12 mouse cellular contexts compared by ENCODE assay signal in genomic region chr9:47674766-47675713, GRCm38 (mm10).
DNase-seq lines count a peak whose midpoint lies in the region; ATAC-seq and TF ChIP-seq lines count a peak whose summit lies in the region.
"Had no signal": no experiment of that assay in that cellular context is flagged by ENCODE, and none has a peak within 500 bp of the region (broad histone marks: within the 10 kb centered on the region; RNA-seq: fewer than 3 reads in every experiment).

No protein-coding gene starts in this region.

- no peak for TF ChIP-seq POLR2A in liver, adult 2 months (IDR thresholded peaks at IDR 0.05; ENCODE audit: extremely low read depth, insufficient read depth, low read length)

- ATAC-seq in liver, embryonic 12.5 days = no peak
- ATAC-seq in intestine, embryonic 15.5 days = peak; percentile 90
- ATAC-seq: inflammation-experienced regulatory T-cells, adult 6 months had no signal

- no peaks in the 10 kb centered on the region for H3K9me3 ChIP-seq in liver, embryonic 12.5 days (replicated peaks)
- no peaks in the 10 kb centered on the region for H3K9me3 ChIP-seq in intestine, embryonic 15.5 days
- H3K9me3 ChIP-seq: heart, embryonic 13.5 days had no signal

- no peak overlapping the region for H3K4me3 ChIP-seq in liver, adult 2 months (ENCODE audit: insufficient read depth, low read depth, low read length)
- no peak overlapping the region for H3K4me3 ChIP-seq in liver, embryonic 12.5 days
- H3K4me3 ChIP-seq in intestine, embryonic 15.5 days (replicated peaks) = no peak overlapping the region
- H3K4me3 ChIP-seq: heart, embryonic 13.5 days had no signal

- no peaks in the 10 kb centered on the region for H3K27me3 ChIP-seq in liver, adult 2 months (ENCODE audit: control insufficient read depth, insufficient read depth, low read length)
- H3K27me3 ChIP-seq in liver, embryonic 12.5 days (replicated peaks) = no peaks in the 10 kb centered on the region
- H3K27me3 ChIP-seq in intestine, embryonic 15.5 days (replicated peaks) = no peaks in the 10 kb centered on the region; the same call in 1 of the 2 replicates

- peak; percentile 31 for DNase-seq in adrenal gland, postnatal 10 days
- no peak for DNase-seq in adrenal gland, postnatal 4 days (ENCODE audit: low spot score in 2 of 2)
- DNase-seq in liver, adult 2 months (ENCODE audit: extremely low read depth, low read depth, low spot score) = peak; percentile 72
- peak; percentile 58 for DNase-seq in lung, postnatal 25 days (ENCODE audit: low spot score)
- no peak for DNase-seq in right cerebral cortex, adult 18-20 months
- no peak for DNase-seq in heart, postnatal 4 days
- DNase-seq: left cerebral cortex, postnatal 4 days; thymus, postnatal 4 days had no signal

- no peak overlapping the region for H3K9ac ChIP-seq in liver, adult 2 months (ENCODE audit: low read depth, low read length)
- no peak overlapping the region for H3K9ac ChIP-seq in liver, embryonic 12.5 days
- H3K9ac ChIP-seq in intestine, embryonic 15.5 days = no peak overlapping the region
- H3K9ac ChIP-seq: heart, embryonic 13.5 days had no signal

- no peaks in the 10 kb centered on the region for H3K79me2 ChIP-seq in liver, adult 2 months (ENCODE audit: control insufficient read depth, insufficient read depth, low read length)

- TF ChIP-seq CTCF in liver, adult 2 months (IDR thresholded peaks at IDR 0.05; ENCODE audit: low read depth, low read length) = no peak

- H3K36me3 ChIP-seq in liver, adult 2 months (ENCODE audit: control insufficient read depth, insufficient read depth, low read length) = no peaks in the 10 kb centered on the region
- no peaks in the 10 kb centered on the region for H3K36me3 ChIP-seq in liver, embryonic 12.5 days
- H3K36me3 ChIP-seq in intestine, embryonic 15.5 days = no peaks in the 10 kb centered on the region
- H3K36me3 ChIP-seq: heart, embryonic 13.5 days had no signal

- H3K27ac ChIP-seq in liver, adult 2 months (replicated peaks; ENCODE audit: insufficient read depth, low read depth, low read length) = no peak overlapping the region
- no peak overlapping the region for H3K27ac ChIP-seq in liver, embryonic 12.5 days
- H3K27ac ChIP-seq in intestine, embryonic 15.5 days = no peak overlapping the region
- H3K27ac ChIP-seq: heart, embryonic 13.5 days had no signal

- 76% methylated on average over 11 of the region's 11 CpGs for WGBS in liver, adult 2 months
- WGBS in liver, embryonic 12.5 days (ENCODE audit: insufficient replicate concordance) = 70% methylated on average over 11 of the region's 11 CpGs
- 50% methylated on average over 11 of the region's 11 CpGs for WGBS in intestine, embryonic 15.5 days

- no peaks in the 10 kb centered on the region for H3K4me1 ChIP-seq in liver, adult 2 months (ENCODE audit: control insufficient read depth, insufficient read depth, low read length)
- no peaks in the 10 kb centered on the region for H3K4me1 ChIP-seq in liver, embryonic 12.5 days
- H3K4me1 ChIP-seq in intestine, embryonic 15.5 days (replicated peaks) = no peaks in the 10 kb centered on the region

- no peak overlapping the region for H3K4me2 ChIP-seq in liver, embryonic 12.5 days
- H3K4me2 ChIP-seq in intestine, embryonic 15.5 days (replicated peaks) = no peak overlapping the region
- H3K4me2 ChIP-seq: heart, embryonic 13.5 days had no signal

Comparison
In these comparisons a context has a peak if more than half of its experiments do, and no peak if none do; other contexts are left out.
1. DNase-seq: peak in adrenal gland, postnatal 10 days (single experiment), liver, adult 2 months (single experiment) and lung, postnatal 25 days (single experiment); none in adrenal gland, postnatal 4 days (0 of 2), right cerebral cortex, adult 18-20 months (single experiment) and heart, postnatal 4 days (single experiment).